Mouse (Mus musculus): ENCODE measurements at regions not wholly inside any gene's neighbourhood (a gene's known extent, or its start where the extent isn't known, plus 50 kb on each side); places are given as distances from the start of the nearest gene placed in this dataset.
A peak's percentile ranks its signal among the peaks of the same experiment; 100 is the strongest.

DNA sequence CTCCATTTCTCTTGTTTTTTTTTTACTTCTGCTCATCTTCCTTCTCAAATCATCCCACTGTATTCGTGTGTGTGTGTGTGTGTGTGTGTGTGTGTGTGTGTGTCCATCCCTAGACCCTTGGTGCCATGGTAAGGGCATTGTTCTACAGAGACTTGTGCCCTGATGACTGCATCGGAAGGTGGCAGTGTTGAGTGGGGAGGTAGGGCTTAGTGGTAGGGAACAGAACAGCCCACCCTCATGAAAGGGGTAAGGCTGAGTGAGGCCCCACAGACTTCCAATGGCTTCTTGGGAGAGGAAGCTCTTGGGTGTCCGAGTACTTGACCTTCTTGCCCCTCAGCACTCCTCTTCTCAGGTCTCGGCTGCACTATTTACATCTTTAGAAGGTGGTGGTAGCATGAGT lies 100.3 kb downstream of the Tmco5 start:
- no peak for DNase-seq
- intact Hi-C loops (cut with DNase I), result loop anchor here (2.0 kb wide), 1 partner anchor 40 kb away; no protein-coding TSS in a partner anchor

- peak; percentile 67 for DNase-seq
- intact Hi-C loops (cut with DNase I), result loop anchor here (2.0 kb wide), 1 partner anchor 39 kb away; no protein-coding TSS in a partner anchor
These were observed 101.3 kb downstream of the Tmco5 start for GRCm38 (mm10) chr2:116979561-116980391.

DNA sequence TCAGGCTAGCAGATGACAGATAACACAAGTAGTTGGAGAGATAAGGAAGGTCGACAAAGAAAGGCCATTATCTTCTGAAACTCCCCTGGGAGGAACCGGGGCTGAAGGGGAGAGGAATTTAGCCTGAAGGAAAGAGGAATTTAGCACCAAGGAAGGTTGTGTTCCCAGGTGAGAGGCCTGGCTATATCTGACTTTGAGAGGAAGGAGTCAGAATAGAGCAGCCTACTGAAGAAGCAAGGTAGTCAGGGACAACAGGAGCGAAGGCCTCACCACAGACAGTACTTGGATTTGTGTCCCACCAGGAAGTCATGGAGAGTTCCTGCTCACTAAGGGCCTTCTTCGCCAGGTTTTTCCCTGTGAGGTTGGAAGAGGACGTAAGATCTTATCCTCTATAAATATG lies 102.2 kb downstream of the Tmco5 start:
- DNase-seq, result no peak
- intact Hi-C loops (cut with DNase I), result no loop called here

DNA sequence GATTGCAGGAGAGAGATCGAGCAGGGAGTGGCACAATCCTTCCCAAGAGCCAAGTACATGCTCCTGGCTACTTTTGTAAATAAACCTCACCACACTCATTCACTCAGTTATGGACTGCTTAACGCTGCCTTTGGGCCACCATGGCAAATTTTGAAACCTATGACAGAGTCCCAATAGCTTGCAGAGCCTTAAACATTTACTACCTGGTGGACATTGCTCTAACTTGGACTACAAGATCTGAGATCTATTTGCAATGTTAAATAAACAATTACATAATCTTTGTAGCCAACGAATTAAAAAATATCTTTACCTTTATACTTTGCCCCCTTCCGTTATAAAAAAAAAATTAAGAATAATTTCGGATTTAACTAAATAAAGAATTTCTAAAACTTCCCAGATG lies 104.9 kb downstream of the Tmco5 start:
- no peak for DNase-seq
- intact Hi-C loops (cut with DNase I), result no loop called here

DNA sequence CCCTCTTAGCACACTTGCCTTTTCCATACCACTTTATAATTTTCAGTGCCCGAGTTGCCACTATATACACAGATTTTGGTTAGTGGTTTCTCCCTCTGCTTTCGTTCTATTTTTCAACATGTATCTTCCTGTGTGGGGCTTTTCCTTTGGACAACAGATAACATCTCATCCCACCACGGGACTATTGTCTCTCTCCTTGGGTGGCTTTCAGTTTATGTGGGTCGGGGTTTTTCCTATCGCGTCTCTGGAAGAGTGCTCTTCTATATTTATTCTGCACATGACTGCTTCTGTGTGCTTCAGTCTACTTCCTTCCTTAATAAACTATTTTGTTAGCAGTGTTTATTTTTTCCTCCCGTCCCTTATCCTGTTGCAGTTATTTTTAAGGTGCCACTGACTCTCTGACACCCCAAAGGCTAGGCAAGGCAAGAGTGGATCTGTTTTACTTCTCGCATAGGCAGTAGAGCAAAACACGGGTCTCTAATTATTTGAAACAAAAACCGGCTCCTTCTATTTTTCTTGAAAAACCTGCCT lies 105.4 kb downstream of the Tmco5 start:
- intact Hi-C loops (cut with DNase I), result no loop called here
- DNase-seq, result no peak

- DNase-seq, result no peak
- intact Hi-C loops (cut with DNase I), result no loop called here
These were observed 106.1 kb downstream of the Tmco5 start for GRCm38 (mm10) chr2:116984597-116984996.

DNA sequence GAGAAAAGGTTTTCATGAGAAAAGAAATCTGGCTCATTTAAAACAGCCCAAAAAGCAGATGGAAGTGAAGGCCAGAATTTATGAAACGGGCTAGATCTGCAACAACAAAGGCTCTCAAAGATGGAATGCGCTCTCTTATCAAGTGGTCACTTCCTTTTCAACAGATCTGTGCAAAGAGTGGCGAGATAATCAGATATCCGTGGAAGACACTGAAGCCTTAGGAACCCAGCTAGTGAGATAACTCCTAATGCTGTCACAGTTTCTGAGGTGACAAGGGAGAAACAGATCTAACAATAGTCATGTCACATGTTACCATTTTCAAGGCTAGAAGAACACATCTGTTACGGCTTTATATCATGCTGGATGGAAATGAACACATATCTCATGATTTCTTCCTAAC lies 107.1 kb downstream of the Tmco5 start:
- intact Hi-C loops (cut with DNase I), result no loop called here

DNA sequence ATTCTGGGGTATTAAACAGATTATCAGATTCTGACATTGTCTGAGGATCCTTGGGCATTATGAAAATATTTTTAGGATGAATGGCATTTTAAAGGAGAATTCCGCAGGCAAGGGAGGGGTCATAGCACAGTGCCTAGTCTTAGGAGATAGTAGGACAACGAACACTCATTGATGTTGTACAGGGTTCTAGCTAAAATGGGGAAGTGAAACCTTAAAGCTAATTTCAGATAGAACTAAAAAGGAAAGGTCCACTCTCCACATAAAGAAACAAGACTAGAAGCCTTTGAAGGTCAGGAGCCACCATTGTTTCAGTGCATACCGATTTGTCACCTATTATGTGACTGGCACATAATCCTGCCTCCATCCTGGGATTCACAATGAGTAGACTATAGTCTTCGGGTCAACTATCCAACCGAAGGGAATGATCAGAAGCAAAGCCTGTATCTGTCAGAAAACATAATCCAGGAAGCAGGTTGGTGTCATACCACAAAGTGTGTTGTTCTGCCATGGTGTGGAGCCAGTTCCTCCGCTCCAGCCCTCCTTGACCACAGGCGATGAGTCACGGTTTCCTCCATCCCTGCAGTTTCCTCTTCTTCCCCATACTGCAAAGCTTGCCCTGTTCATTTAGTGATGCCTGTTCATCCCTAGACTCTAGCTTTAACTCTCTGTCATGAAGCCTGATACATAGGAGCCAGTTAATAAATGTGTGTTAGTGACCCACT lies 110.6 kb downstream of the Tmco5 start:
- intact Hi-C loops (cut with DNase I), result no loop called here
- peak in 1 of 2 experiments; percentile 17 for DNase-seq

More for the DNA sequence above, 107.1 kb downstream of the Tmco5 start:
- no peak for DNase-seq

GRCm38 (mm10) chr2:116990106-116990505 lies 111.6 kb downstream of the Tmco5 start:
- intact Hi-C loops (cut with DNase I), result no loop called here
- no peak for DNase-seq

DNA sequence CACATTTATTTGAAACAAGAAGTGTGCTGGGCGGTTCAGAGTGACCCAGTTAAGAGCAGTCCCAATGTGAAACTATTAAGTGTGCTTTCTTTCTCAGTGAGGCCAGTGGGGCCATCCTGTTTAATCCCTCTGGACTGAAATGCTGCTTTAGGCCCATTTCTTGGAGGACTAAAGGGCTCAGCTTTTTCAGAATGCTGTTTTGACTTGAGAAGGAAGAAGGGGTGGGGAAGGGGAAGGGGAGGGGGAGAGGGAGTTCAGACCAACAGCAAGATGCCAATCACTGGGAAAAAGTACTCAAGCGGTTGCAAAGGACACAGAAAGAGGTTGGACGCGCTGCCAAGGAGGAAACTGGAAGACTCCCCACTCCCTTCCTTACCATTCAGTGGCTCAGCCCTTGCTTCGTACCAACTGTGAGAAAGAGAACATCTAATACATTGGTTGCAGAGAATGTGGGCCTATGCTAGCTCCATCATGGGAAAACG lies 113.1 kb downstream of the Tmco5 start:
- intact Hi-C loops (cut with DNase I), result no loop called here
- no peak for DNase-seq

- intact Hi-C loops (cut with DNase I), result no loop called here
- no peak for DNase-seq
These were observed 115.2 kb downstream of the Tmco5 start for GRCm38 (mm10) chr2:116993724-116994123.

DNA sequence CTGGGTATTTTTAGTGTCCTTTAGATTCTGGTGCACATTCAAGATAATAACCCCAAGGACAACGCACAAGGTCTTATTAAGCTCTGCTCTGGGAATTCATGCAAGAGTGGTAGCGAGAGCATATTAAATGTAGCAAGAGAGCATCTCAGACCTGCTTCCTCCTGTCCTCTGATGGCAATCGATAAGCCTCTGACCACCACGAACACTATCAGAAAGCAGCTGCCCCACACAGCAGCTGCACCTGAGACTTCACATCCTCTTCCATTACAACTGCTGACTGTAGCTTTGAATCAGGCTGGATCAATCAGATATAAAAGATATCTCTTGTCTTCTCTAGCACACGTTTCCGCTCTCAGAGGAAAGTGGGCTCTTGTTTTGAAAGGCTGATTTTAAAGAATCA lies 117.8 kb downstream of the Tmco5 start:
- DNase-seq, result no peak

DNA sequence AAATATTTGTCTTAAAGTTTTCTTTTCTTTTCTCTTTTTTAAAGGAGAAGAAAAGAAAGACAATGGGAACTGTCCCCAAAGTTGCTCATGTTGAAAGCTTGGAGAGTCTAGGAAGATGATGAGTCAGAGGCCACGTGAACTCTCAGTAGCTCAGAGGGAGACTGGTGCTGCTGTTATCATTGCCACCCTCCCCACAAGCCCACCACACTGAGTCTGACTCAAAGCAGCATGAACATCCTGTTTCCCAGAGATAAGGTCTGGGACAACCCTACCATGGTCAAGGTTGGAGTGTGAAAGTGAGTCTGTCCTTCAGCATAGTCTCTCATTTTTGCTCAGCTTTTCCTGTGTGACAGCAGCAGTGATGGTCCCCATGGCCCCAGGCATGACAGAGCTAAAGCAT lies 120.3 kb downstream of the Tmco5 start:
- DNase-seq, result no peak
- intact Hi-C loops (cut with DNase I), result no loop called here

More for the DNA sequence above, 117.8 kb downstream of the Tmco5 start:
- intact Hi-C loops (cut with DNase I), result no loop called here

DNA sequence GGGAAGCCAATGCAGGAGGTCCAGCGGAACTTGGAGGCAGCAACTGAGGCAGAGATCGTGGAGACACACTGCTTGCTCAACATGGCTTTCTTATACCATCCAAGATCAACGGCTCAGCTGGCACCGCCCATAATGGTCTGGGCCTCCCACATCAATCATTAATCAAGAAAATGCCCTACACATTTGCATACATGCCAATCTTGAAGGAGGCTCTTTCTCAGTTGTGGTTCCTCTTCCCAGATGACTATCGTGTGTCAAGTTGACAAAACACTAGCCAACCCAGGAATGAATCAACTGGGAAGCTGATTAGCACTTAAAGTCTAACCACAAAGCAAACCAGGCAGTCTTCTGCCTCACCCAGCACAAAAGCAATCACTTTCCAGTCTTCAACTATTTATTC lies 121.1 kb downstream of the Tmco5 start:
- intact Hi-C loops (cut with DNase I), result no loop called here
- DNase-seq, result no peak

DNA sequence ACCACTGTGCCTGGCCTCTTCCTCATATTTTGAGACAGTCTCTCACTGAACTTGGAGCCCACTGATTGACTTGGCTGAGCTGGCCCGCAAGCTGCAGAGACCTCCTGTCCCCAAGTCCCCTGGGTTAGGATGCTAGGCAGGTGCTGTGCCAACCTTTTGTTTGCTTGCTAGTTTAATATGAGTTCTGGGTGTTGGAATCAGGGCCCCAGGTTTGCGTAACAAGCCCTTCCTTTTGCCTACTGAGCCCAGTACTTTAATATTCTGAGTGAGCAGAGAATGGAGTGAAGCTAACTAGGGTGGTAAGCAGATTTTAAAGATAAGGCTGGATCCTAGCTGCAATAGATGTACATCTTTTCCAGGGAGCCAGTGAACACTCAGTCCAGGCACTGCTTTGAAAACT lies 117.2 kb upstream of the Spred1 start:
- no peak for DNase-seq
- intact Hi-C loops (cut with DNase I), result no loop called here

DNA sequence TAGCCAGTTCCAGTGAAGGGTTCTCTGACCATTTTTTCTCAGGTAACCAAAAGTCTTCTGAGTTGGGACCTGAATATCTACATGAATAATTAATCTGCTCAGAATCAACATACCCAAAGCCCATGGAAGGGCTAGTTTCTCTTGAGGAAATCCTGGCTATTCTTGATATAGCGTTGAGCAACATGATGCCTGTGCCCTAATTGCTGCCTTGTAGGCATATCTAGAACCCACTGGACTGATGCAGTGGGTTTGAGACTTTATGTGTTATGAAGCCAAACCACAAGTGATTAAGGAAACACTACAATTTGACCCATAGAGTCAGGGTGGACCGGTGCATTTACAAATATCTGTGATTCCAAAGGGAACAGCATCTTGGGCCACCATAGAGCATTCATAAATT lies 114.3 kb upstream of the Spred1 start:
- intact Hi-C loops (cut with DNase I), result no loop called here
- no peak for DNase-seq

DNA sequence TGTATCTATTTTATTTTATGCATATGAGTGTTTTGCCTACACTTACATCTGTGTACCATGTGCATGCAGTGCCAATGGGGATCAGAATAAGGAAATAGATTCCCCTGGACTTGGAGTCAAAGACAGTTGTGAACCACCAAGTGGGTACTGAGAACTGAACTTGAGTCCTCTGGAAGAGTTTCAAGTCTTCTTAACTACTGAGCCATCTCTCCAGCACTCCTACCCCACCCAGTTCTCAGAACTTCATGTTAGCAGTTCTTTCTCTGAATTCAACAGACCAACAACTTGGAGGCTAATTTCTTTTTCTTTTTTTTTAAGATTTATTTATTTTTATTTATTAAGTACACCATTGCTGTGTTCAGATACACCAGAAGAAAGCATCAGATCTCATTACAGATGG lies 112.3 kb upstream of the Spred1 start:
- DNase-seq, result no peak
- intact Hi-C loops (cut with DNase I), result no loop called here

DNA sequence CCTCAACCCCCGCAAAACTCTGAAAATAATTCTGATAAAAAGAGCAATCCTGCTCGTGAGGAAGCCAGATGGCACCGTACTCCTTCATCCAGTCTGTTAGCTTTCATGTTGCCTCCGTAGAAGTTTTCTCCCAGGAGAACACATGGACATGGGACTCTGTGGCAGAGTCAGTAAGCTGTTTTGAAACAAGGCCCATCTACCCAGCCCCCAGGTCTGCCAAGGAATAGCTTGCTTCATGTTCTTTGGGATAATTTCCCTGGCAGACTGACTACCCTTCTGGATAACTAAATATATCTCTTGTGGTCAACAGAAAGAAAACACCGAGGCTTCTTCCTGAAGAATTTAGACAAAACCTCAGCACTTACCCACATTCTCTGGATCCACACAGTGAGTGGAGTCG lies 111.2 kb upstream of the Spred1 start:
- no peak for DNase-seq
- intact Hi-C loops (cut with DNase I), result no loop called here

GRCm38 (mm10) chr2:117010942-117011341 lies 110.2 kb upstream of the Spred1 start:
- intact Hi-C loops (cut with DNase I), result no loop called here
- DNase-seq, result no peak

DNA sequence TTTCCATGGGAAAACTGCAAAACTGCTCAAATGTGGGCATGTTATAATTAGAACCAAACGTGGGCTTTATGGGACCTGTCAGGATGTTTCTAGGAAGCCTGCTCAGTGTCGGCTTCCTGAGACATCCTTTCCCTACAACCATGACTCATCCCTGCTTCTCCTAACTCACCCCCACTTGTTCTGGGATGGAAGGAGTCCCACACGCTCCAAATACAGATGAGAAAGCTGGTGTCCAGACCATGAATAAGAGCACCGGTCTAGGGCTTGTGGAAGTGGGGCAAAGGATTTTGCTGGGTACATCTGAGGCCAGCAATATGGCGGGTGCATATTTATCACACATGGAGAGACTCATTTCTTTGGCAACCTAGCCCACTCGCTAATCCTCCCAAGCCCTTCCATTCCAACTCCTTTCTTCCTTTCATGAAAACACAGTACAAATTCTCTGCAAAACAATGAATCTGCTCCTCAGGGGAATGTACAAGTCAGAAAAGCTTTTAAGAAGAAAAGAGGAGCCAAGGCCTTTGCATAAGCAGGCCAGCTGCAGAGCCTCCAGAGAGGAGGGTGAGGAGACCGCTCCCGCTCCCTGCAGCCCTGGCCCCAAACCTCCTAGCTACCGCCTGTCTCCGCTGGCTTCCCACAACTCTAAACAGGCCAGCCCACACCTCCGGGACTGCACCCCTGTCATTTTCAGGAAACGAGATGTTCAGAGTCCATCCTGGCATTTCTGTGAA lies 103.1 kb upstream of the Spred1 start:
- intact Hi-C loops (cut with DNase I), result loop anchor here (2.0 to 5.0 kb wide), 3 partner anchors 39 to 99 kb away; no protein-coding TSS in a partner anchor
- DNase-seq, result peak; percentile 64 to 66
